In genomic region chr7:45916056-45917003, GRCm38 (mm10) we compare ENCODE assay signal across 8 mouse cellular contexts. TPM values are rescaled to one million over a fixed set of nuclear protein-coding genes. Genes with fewer than 3 reads are reported as not detected.
DNase-seq lines count a peak whose midpoint lies in the region; ATAC-seq and TF ChIP-seq lines count a peak whose summit lies in the region.

No protein-coding gene starts in this region.

- no peak for TF ChIP-seq CTCF in cerebellum, adult 2 months (IDR thresholded peaks at IDR 0.05; ENCODE audit: borderline replicate concordance, insufficient read depth, low read depth, low read length)

- H3K36me3 ChIP-seq in embryonic facial prominence, embryonic 15.5 days: peaks cover 5% of the 10 kb centered on the region; the same call in 1 of the 2 replicates
- H3K36me3 ChIP-seq in limb, embryonic 12.5 days: peaks cover 14% of the 10 kb centered on the region; the same call in 1 of the 2 replicates
- H3K36me3 ChIP-seq in midbrain, embryonic 12.5 days: no peaks in the 10 kb centered on the region

- peak overlapping the region; percentile 11 for H3K4me3 ChIP-seq in cerebellum, adult 2 months (replicated peaks; ENCODE audit: insufficient read depth, low read depth, low read length)
- H3K4me3 ChIP-seq in embryonic facial prominence, embryonic 15.5 days (replicated peaks): peak overlapping the region; percentile 35
- H3K4me3 ChIP-seq in limb, embryonic 12.5 days (replicated peaks): peak overlapping the region; percentile 34
- peak overlapping the region; percentile 23 for H3K4me3 ChIP-seq in midbrain, embryonic 12.5 days

- H3K4me1 ChIP-seq in cerebellum, adult 2 months (ENCODE audit: control insufficient read depth, insufficient read depth, low read length): no peaks in the 10 kb centered on the region
- peaks cover 61% of the 10 kb centered on the region for H3K4me1 ChIP-seq in embryonic facial prominence, embryonic 15.5 days
- H3K4me1 ChIP-seq in limb, embryonic 12.5 days (replicated peaks): peaks cover 52% of the 10 kb centered on the region
- peaks cover 25% of the 10 kb centered on the region for H3K4me1 ChIP-seq in midbrain, embryonic 12.5 days

- peak; percentile 84 for ATAC-seq in embryonic facial prominence, embryonic 15.5 days (ENCODE audit: insufficient number of reproducible peaks, low FRiP score, low TSS enrichment, low read depth)
- ATAC-seq in limb, embryonic 12.5 days (ENCODE audit: insufficient number of reproducible peaks, insufficient read depth, low FRiP score, low TSS enrichment, low read depth): peak; percentile 88
- ATAC-seq in midbrain, embryonic 12.5 days (ENCODE audit: low FRiP score, low read depth): peak; percentile 79

- WGBS in cerebellum, adult 2 months: 34% methylated on average over 26 of the region's 26 CpGs
- WGBS in embryonic facial prominence, embryonic 15.5 days: 36% methylated on average over 26 of the region's 26 CpGs
- WGBS in limb, embryonic 12.5 days: 33% methylated on average over 26 of the region's 26 CpGs
- WGBS in midbrain, embryonic 12.5 days: 37% methylated on average over 26 of the region's 26 CpGs

- H3K9me3 ChIP-seq in embryonic facial prominence, embryonic 15.5 days (replicated peaks): no peaks in the 10 kb centered on the region
- H3K9me3 ChIP-seq in limb, embryonic 12.5 days: no peaks in the 10 kb centered on the region
- no peaks in the 10 kb centered on the region for H3K9me3 ChIP-seq in midbrain, embryonic 12.5 days

- no peaks in the 10 kb centered on the region for H3K27me3 ChIP-seq in cerebellum, adult 2 months (ENCODE audit: control insufficient read depth, insufficient read depth, low read length)
- H3K27me3 ChIP-seq in embryonic facial prominence, embryonic 15.5 days: no peaks in the 10 kb centered on the region
- no peaks in the 10 kb centered on the region for H3K27me3 ChIP-seq in limb, embryonic 12.5 days
- H3K27me3 ChIP-seq in midbrain, embryonic 12.5 days: peaks cover 11% of the 10 kb centered on the region; the same call in 1 of the 2 replicates

- DNase-seq in cerebellum, adult 2 months: peak in 1 of 2 experiments; percentile 27
- DNase-seq in cerebellum, adult 9-11 months: no peak
- DNase-seq in heart, adult 9 months (ENCODE audit: low spot score in 2 of 2): peak; percentile 87
- DNase-seq in kidney, adult 8-10 months: peak; percentile 71 to 80
- DNase-seq in spleen, adult 12 weeks (ENCODE audit: low spot score): peak; percentile 63

- no peak for TF ChIP-seq POLR2A in cerebellum, adult 2 months (IDR thresholded peaks at IDR 0.05; ENCODE audit: borderline replicate concordance, insufficient read depth, low read length)

- peak overlapping the region; percentile 10; the same call in 1 of the 2 replicates for H3K27ac ChIP-seq in cerebellum, adult 2 months (ENCODE audit: insufficient read depth, low read length)
- H3K27ac ChIP-seq in embryonic facial prominence, embryonic 15.5 days (replicated peaks): peak overlapping the region; percentile 95
- peak overlapping the region; percentile 92 for H3K27ac ChIP-seq in limb, embryonic 12.5 days
- peak overlapping the region; percentile 73 for H3K27ac ChIP-seq in midbrain, embryonic 12.5 days (replicated peaks)

- 0 out of 2 replicates have a peak overlapping the region, but pooled peaks have one; percentile 3 for H3K9ac ChIP-seq in embryonic facial prominence, embryonic 15.5 days
- peak overlapping the region; percentile 48; the same call in 1 of the 2 replicates for H3K9ac ChIP-seq in limb, embryonic 12.5 days (replicated peaks)
- peak overlapping the region; percentile 52 for H3K9ac ChIP-seq in midbrain, embryonic 12.5 days (replicated peaks)

- peak overlapping the region; percentile 55 for H3K4me2 ChIP-seq in embryonic facial prominence, embryonic 15.5 days (replicated peaks)
- H3K4me2 ChIP-seq in limb, embryonic 12.5 days: peak overlapping the region; percentile 63
- peak overlapping the region; percentile 48 for H3K4me2 ChIP-seq in midbrain, embryonic 12.5 days (replicated peaks)

RNA-seq across cellular contexts. Expression of gene Emp3, which starts 4.9 kb away (rescaled TPM):
- polyA plus RNA-seq in cerebellum, adult 2 months (2012; rRNA removed): 5.4 and 6.5 TPM in 2 replicates
- 307 and 335 TPM in 2 replicates for polyA plus RNA-seq in embryonic facial prominence, embryonic 15.5 days (2015; fragmentation: Nextera tagmentation; extraction: Ambion mirVana)
- 58.4 and 59.0 TPM in 2 replicates for polyA plus RNA-seq in limb, embryonic 12.5 days (2016; fragmentation: Nextera tagmentation; extraction: Ambion mirVana)
- 33.9 and 46.5 TPM in 2 replicates for polyA plus RNA-seq in midbrain, embryonic 12.5 days (2016; fragmentation: Nextera tagmentation; extraction: Ambion mirVana)

RNA-seq across cellular contexts. Expression of gene Ccdc114, which starts 7.5 kb away (rescaled TPM):
- 3.4 and 5.1 TPM in 2 replicates for polyA plus RNA-seq in cerebellum, adult 2 months (2012; rRNA removed)
- 5.7 and 9.8 TPM in 2 replicates for polyA plus RNA-seq in embryonic facial prominence, embryonic 15.5 days (2015; fragmentation: Nextera tagmentation; extraction: Ambion mirVana)
- polyA plus RNA-seq in limb, embryonic 12.5 days (2016; fragmentation: Nextera tagmentation; extraction: Ambion mirVana): 4.3 and 5.2 TPM in 2 replicates
- 2.2 and 3.4 TPM in 2 replicates for polyA plus RNA-seq in midbrain, embryonic 12.5 days (2016; fragmentation: Nextera tagmentation; extraction: Ambion mirVana)

RNA-seq across cellular contexts. Expression of gene Tmem143, which starts 19.6 kb away (rescaled TPM):
- 42.0 and 46.5 TPM in 2 replicates for polyA plus RNA-seq in cerebellum, adult 2 months (2012; rRNA removed)
- polyA plus RNA-seq in embryonic facial prominence, embryonic 15.5 days (2015; fragmentation: Nextera tagmentation; extraction: Ambion mirVana): 4.9 and 5.0 TPM in 2 replicates
- polyA plus RNA-seq in limb, embryonic 12.5 days (2016; fragmentation: Nextera tagmentation; extraction: Ambion mirVana): 5.0 and 6.0 TPM in 2 replicates
- 4.4 and 4.9 TPM in 2 replicates for polyA plus RNA-seq in midbrain, embryonic 12.5 days (2016; fragmentation: Nextera tagmentation; extraction: Ambion mirVana)

RNA-seq across cellular contexts. Expression of gene Syngr4, which starts 19.8 kb away (rescaled TPM):
- polyA plus RNA-seq in cerebellum, adult 2 months (2012; rRNA removed): not detected in 2 replicates
- polyA plus RNA-seq in embryonic facial prominence, embryonic 15.5 days (2015; fragmentation: Nextera tagmentation; extraction: Ambion mirVana): 0.40 and 0.77 TPM in 2 replicates
- 0.41 and 0.65 TPM in 2 replicates for polyA plus RNA-seq in limb, embryonic 12.5 days (2016; fragmentation: Nextera tagmentation; extraction: Ambion mirVana)
- polyA plus RNA-seq in midbrain, embryonic 12.5 days (2016; fragmentation: Nextera tagmentation; extraction: Ambion mirVana): 0.34 and 0.42 TPM in 2 replicates

RNA-seq across cellular contexts. Expression of gene Grin2d, which starts 38.2 kb away (rescaled TPM):
- polyA plus RNA-seq in cerebellum, adult 2 months (2012; rRNA removed): 14.9 and 16.4 TPM in 2 replicates
- 0.67 and 0.79 TPM in 2 replicates for polyA plus RNA-seq in embryonic facial prominence, embryonic 15.5 days (2015; fragmentation: Nextera tagmentation; extraction: Ambion mirVana)
- 0.35 and 0.37 TPM in 2 replicates for polyA plus RNA-seq in limb, embryonic 12.5 days (2016; fragmentation: Nextera tagmentation; extraction: Ambion mirVana)
- 0.60 and 1.0 TPM in 2 replicates for polyA plus RNA-seq in midbrain, embryonic 12.5 days (2016; fragmentation: Nextera tagmentation; extraction: Ambion mirVana)

Comparison
In these comparisons a context has a peak if more than half of its experiments do, and no peak if none do; other contexts are left out.
1. H3K27ac ChIP-seq: peak in every context shown above with its lines; median percentile 95 in embryonic facial prominence, embryonic 15.5 days; 92 in limb, embryonic 12.5 days; 73 in midbrain, embryonic 12.5 days; 10 in cerebellum, adult 2 months.